Mouse (Mus musculus): ENCODE results near the gene Dock4. TPM values are rescaled to one million over a fixed set of nuclear protein-coding genes. Genes with fewer than 3 reads are reported as not detected.

The Dock4 gene
- polyA plus RNA-seq, 1 experiment = 0.56 TPM

DNA sequence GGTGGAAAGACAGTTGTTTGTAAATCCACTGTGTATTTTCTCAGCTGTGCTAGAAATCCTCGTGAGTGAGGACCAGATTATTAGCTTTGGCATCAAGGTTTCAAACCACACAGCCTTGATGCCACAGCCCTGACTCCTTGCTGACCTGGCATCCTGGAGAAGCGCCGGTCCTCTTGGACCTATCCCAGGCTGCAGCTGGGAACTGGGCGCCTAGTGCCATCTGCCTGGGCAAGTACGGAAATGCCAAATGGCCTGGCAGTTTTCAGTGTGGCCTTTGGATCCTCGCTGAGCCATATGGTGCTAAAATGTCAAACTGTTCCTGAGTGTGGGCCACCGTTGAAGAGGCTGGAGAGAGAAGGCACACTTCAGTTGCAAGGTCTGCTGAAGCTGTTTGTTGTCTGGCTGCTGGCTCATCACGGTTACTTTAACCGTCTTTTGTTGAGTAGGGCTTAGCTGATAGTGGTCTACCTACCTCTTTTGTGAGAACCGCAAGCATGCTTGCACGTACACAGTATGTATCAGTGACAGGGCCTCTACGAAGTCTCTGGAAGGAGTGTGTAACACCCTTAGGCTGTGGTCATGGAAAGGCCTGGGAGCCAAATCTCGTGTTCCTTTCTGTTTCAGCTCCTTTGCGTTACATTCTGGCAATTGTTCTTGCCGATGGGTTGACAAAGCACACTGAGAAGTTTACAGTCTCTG, 53.3 kb downstream of the Dock4 start:
- H3K4me3 ChIP-seq (ENCODE audit: control insufficient read depth, low read depth, low read length) = no peak overlapping the region
- TF ChIP-seq POLR2A (IDR thresholded peaks at IDR 0.05; ENCODE audit: control insufficient read depth, low read depth, low read length) = no peak
- TF ChIP-seq CTCF (IDR thresholded peaks at IDR 0.05; ENCODE audit: control insufficient read depth, insufficient read depth, insufficient replicate concordance, low read depth, low read length) = 0 out of 2 replicates have a peak, but pooled peaks have one; percentile 8
- H3K27ac ChIP-seq (ENCODE audit: control insufficient read depth, insufficient read depth, low read depth, low read length) = no peak overlapping the region

DNA sequence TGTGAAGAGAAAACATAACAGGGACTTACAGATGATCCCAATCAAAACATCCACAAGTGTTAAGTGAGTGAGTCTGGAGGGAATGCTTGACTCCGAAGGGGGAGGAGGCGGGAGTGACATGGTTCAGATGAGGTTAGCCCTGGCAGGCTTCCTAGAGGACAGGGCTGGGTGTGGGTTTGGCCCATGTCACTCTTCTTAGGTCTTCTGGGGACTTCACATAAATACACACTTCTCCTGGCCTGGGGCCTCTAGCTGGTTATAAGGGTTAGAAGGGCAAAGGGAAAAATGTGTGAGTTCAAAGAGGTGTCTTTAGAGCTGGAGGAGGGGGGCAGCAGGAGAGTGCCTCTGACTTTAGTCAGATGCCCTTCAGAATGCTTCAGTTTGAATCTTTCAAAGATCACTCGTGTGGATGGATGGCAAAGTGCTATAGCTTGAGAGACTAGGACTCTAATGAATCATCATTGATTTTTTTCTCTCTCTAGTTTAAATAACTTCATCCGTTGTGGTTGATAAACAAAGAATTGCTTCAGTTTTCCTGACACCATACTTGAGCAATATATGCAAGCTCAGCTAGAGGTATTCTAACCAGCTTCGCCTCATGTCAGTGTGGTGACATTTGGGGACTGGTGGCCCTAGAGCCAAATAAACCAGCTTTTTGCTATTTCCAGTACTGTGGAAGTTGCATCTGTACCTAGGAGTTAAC, 54.0 kb downstream of the Dock4 start:
- H3K27ac ChIP-seq (ENCODE audit: control insufficient read depth, insufficient read depth, low read depth, low read length) = no peak overlapping the region
- TF ChIP-seq CTCF (IDR thresholded peaks at IDR 0.05; ENCODE audit: control insufficient read depth, insufficient read depth, insufficient replicate concordance, low read depth, low read length) = no peak
- no peak for TF ChIP-seq POLR2A (IDR thresholded peaks at IDR 0.05; ENCODE audit: control insufficient read depth, low read depth, low read length)

More for the DNA sequence above, 53.3 kb downstream of the Dock4 start:
- Histone ChIP-seq H3K36me3 (ENCODE audit: control insufficient read depth, insufficient read depth, low read length) (no peaks in the 10 kb centered on the region), H3K27me3 (ENCODE audit: control insufficient read depth, insufficient read depth, low read length) (no peaks in the 10 kb centered on the region), H3K4me1 (ENCODE audit: control insufficient read depth, insufficient read depth, low read length) (no peaks in the 10 kb centered on the region)

DNA sequence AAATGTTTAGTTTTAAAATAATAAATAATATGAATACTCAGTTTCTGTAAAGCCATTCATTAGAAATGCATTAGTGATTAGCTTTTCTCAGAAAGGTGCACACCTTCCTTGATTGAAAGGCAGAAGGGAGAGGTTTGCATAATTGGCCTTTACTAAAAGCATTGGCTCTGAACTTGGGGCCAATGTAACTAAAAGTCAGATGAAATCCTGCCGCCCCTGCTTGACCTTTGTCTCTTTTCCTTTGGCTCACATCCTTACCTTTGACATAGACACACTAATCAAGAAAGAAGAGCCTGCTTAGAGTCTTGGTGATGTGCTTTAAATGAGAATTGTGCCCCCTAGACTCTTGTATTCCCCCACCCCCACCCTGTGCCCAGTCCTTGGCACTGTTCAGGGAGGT, 55.4 kb downstream of the Dock4 start:
- no peaks in the 10 kb centered on the region for H3K4me1 ChIP-seq (ENCODE audit: control insufficient read depth, insufficient read depth, low read length)

More for the DNA sequence above, 54.0 kb downstream of the Dock4 start:
- no peak overlapping the region for H3K4me3 ChIP-seq (ENCODE audit: control insufficient read depth, low read depth, low read length)
- H3K36me3 ChIP-seq (ENCODE audit: control insufficient read depth, insufficient read depth, low read length) = no peaks in the 10 kb centered on the region
- H3K4me1 ChIP-seq (ENCODE audit: control insufficient read depth, insufficient read depth, low read length) = no peaks in the 10 kb centered on the region
- no peaks in the 10 kb centered on the region for H3K27me3 ChIP-seq (ENCODE audit: control insufficient read depth, insufficient read depth, low read length)

GRCm38 (mm10) chr12:40503520-40503919, 57.8 kb downstream of the Dock4 start:
- H3K27ac ChIP-seq (ENCODE audit: control insufficient read depth, insufficient read depth, low read depth, low read length) = no peak overlapping the region
- H3K27me3 ChIP-seq (ENCODE audit: control insufficient read depth, insufficient read depth, low read length) = no peaks in the 10 kb centered on the region
- H3K4me1 ChIP-seq (ENCODE audit: control insufficient read depth, insufficient read depth, low read length) = no peaks in the 10 kb centered on the region
- TF ChIP-seq CTCF (IDR thresholded peaks at IDR 0.05; ENCODE audit: control insufficient read depth, insufficient read depth, insufficient replicate concordance, low read depth, low read length) (no peak), POLR2A (IDR thresholded peaks at IDR 0.05; ENCODE audit: control insufficient read depth, low read depth, low read length) (no peak)
- no peak overlapping the region for H3K4me3 ChIP-seq (ENCODE audit: control insufficient read depth, low read depth, low read length)
- H3K36me3 ChIP-seq (ENCODE audit: control insufficient read depth, insufficient read depth, low read length) = no peaks in the 10 kb centered on the region

More for the DNA sequence above, 55.4 kb downstream of the Dock4 start:
- Histone ChIP-seq H3K4me3 (ENCODE audit: control insufficient read depth, low read depth, low read length) (no peak overlapping the region), H3K36me3 (ENCODE audit: control insufficient read depth, insufficient read depth, low read length) (no peaks in the 10 kb centered on the region), H3K27me3 (ENCODE audit: control insufficient read depth, insufficient read depth, low read length) (no peaks in the 10 kb centered on the region), H3K27ac (ENCODE audit: control insufficient read depth, insufficient read depth, low read depth, low read length) (no peak overlapping the region)
- no peak for TF ChIP-seq CTCF (IDR thresholded peaks at IDR 0.05; ENCODE audit: control insufficient read depth, insufficient read depth, insufficient replicate concordance, low read depth, low read length)
- no peak for TF ChIP-seq POLR2A (IDR thresholded peaks at IDR 0.05; ENCODE audit: control insufficient read depth, low read depth, low read length)

DNA sequence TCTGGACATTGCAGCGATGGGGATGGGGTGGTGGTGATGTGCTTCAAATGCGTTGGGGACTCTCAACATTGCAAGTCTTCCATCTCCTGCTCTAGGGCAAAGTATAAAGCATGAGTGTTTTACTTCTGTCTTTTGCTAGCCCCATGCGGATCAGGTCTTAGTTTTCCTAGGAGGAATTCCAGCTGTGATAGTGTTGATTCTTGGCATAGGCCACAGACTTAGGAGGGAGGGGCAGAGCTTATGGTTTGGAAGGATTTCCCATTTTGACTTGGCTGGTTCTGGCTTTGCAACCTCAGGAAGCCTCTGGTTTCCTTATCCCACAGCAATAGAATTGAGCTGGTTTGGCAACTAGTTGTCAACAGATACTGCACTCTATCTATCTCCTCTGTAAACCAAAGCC, 58.9 kb downstream of the Dock4 start:
- TF ChIP-seq CTCF (IDR thresholded peaks at IDR 0.05; ENCODE audit: control insufficient read depth, insufficient read depth, insufficient replicate concordance, low read depth, low read length) = no peak
- no peak for TF ChIP-seq POLR2A (IDR thresholded peaks at IDR 0.05; ENCODE audit: control insufficient read depth, low read depth, low read length)
- no peak overlapping the region for H3K27ac ChIP-seq (ENCODE audit: control insufficient read depth, insufficient read depth, low read depth, low read length)

GRCm38 (mm10) chr12:40507823-40508390, 62.2 kb downstream of the Dock4 start:
- no peaks in the 10 kb centered on the region for H3K4me1 ChIP-seq (ENCODE audit: control insufficient read depth, insufficient read depth, low read length)
- no peak overlapping the region for H3K4me3 ChIP-seq (ENCODE audit: control insufficient read depth, low read depth, low read length)
- H3K27ac ChIP-seq (ENCODE audit: control insufficient read depth, insufficient read depth, low read depth, low read length) = no peak overlapping the region
- H3K36me3 ChIP-seq (ENCODE audit: control insufficient read depth, insufficient read depth, low read length) = no peaks in the 10 kb centered on the region
- no peaks in the 10 kb centered on the region for H3K27me3 ChIP-seq (ENCODE audit: control insufficient read depth, insufficient read depth, low read length)
- TF ChIP-seq POLR2A (IDR thresholded peaks at IDR 0.05; ENCODE audit: control insufficient read depth, low read depth, low read length) = no peak
- TF ChIP-seq CTCF (IDR thresholded peaks at IDR 0.05; ENCODE audit: control insufficient read depth, insufficient read depth, insufficient replicate concordance, low read depth, low read length) = no peak

More for the DNA sequence above, 58.9 kb downstream of the Dock4 start:
- Histone ChIP-seq H3K27me3 (ENCODE audit: control insufficient read depth, insufficient read depth, low read length) (no peaks in the 10 kb centered on the region), H3K4me1 (ENCODE audit: control insufficient read depth, insufficient read depth, low read length) (no peaks in the 10 kb centered on the region), H3K36me3 (ENCODE audit: control insufficient read depth, insufficient read depth, low read length) (no peaks in the 10 kb centered on the region), H3K4me3 (ENCODE audit: control insufficient read depth, low read depth, low read length) (no peak overlapping the region)

DNA sequence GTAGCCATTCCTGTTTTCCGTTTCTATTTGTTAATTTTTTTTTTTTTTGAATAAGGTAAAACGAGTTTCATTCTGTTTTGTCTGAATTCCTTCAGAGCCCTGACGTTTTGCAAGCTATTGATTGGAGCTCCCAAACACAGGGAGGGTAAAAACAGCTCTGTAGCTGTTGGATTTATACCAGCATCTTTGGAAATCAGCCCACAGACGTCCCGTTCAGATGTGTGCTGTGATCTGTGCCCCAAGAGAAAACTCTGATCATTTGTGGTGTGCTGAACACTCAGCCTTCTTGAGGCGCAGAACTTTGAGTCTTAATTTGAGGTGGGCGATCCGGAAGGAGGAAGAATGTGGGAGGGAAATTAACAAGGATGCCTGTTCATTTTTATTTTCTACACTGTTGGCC, 62.7 kb downstream of the Dock4 start:
- H3K27ac ChIP-seq (ENCODE audit: control insufficient read depth, insufficient read depth, low read depth, low read length) = no peak overlapping the region
- no peaks in the 10 kb centered on the region for H3K4me1 ChIP-seq (ENCODE audit: control insufficient read depth, insufficient read depth, low read length)
- no peaks in the 10 kb centered on the region for H3K36me3 ChIP-seq (ENCODE audit: control insufficient read depth, insufficient read depth, low read length)
- TF ChIP-seq POLR2A (IDR thresholded peaks at IDR 0.05; ENCODE audit: control insufficient read depth, low read depth, low read length) (no peak), CTCF (IDR thresholded peaks at IDR 0.05; ENCODE audit: control insufficient read depth, insufficient read depth, insufficient replicate concordance, low read depth, low read length) (no peak)
- no peak overlapping the region for H3K4me3 ChIP-seq (ENCODE audit: control insufficient read depth, low read depth, low read length)
- no peaks in the 10 kb centered on the region for H3K27me3 ChIP-seq (ENCODE audit: control insufficient read depth, insufficient read depth, low read length)
